Mouse (Mus musculus): Measurements from ENCODE around the gene Amotl1. TPM values are rescaled to one million over a fixed set of nuclear protein-coding genes. Genes with fewer than 3 reads are reported as not detected.

Amotl1 gene
- polyA plus RNA-seq, 1 experiment: 19.4 TPM

DNA sequence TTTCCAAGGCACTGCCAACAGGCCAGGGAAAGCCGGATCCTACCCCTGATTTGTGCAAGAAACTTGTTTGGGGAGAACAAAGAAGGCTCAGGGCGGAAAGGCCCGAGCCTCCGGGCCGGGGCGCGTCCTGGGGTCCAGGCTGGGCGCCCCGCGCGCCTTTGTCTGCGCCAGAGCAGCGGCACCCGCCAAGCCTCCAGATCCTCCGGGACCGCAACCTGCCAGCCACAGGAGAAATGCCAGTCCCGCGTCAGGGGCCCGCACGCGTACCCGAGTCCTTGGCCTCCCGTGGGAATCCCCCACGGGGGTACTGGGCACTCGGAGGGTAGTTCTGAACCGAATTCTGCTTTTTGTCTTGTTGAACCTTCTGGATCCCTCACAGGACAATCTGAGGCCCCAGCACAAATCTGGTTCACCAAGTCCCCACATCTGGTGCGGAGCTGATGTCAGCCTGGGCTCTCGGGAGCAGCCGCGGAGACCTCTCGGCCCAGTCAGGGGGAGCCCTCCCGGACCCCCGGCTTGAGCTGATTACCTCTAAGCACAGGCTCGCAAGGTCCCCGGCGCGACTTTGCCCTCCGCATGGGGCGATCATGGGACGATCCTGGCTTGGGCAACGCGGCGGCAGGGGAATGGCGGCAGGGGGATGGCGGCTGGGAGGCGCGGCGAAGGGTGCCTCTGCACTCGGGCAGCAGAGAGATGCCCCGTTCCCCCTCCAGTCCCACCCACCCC is 30.5 kb downstream of the Amotl1 start:
- TF ChIP-seq POLR2A (IDR thresholded peaks at IDR 0.05; ENCODE audit: low read depth, low read length) (no peak), CTCF (conservative IDR thresholded peaks at IDR 0.05; ENCODE audit: insufficient read depth, insufficient read length, low read depth, low read length) (no peak)
- under 1% methylated on average over 50 of the region's 50 CpGs for WGBS
- peak overlapping the region; percentile 85 for H3K4me3 ChIP-seq (ENCODE audit: insufficient read depth, low read depth, low read length)
- H3K4me1 ChIP-seq (ENCODE audit: control insufficient read depth, insufficient read depth, low read length): peaks cover 4% of the 10 kb centered on the region; the same call in 1 of the 2 replicates
- H3K27ac ChIP-seq (ENCODE audit: insufficient read depth, low read depth, low read length): peak overlapping the region; percentile 84
- no peaks in the 10 kb centered on the region for H3K27me3 ChIP-seq (replicated peaks; ENCODE audit: control insufficient read depth, insufficient read depth, low read length)
- peak; percentile 16 for DNase-seq
- H3K36me3 ChIP-seq (ENCODE audit: control insufficient read depth, insufficient read depth, low read length): no peaks in the 10 kb centered on the region

DNA sequence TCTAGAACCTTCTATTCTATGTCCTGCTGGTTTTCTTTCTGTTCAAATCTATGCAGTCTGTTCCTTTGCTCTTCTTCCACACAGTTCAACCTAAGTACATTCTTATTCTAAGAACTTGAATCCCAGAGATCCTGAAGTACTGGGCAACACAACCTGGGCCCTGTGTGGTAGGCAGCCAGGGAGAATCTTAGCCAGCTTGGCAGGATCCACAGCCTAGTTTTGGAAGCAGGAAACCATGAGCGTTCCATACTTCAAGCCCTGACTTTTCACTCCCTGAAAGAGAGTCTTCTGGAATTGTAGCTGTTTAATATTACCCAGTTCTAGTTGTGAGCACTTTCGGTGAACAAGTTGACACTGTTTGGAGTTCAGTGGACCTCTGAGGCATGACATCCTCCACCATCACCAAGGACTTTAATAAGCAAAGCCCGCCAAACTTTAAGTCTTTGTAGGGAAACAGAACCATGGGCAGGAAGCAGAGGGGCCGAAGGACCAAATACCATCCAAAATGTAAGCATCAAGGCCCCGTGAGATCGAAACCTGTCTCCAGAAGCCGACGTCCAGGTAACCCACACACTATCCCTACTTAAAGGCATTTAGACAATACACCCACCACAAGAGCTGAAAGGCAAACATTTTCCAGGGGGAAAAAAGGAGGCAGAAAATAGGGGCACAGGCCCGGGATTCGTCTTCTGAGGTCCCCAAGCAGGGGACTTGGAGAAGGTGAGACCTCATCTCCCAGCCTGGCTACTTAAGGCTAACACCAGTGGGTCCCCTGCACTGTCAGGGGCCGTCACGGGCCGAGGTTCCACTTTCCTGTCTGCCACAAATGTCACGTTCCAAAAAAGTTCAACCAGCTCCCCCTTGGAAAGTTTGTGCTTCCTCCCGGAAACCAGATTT is 31.3 kb downstream of the Amotl1 start:
- Histone ChIP-seq H3K4me1 (ENCODE audit: control insufficient read depth, insufficient read depth, low read length) (peaks cover 6% of the 10 kb centered on the region; the same call in 1 of the 2 replicates), H3K27me3 (replicated peaks; ENCODE audit: control insufficient read depth, insufficient read depth, low read length) (no peaks in the 10 kb centered on the region), H3K27ac (ENCODE audit: insufficient read depth, low read depth, low read length) (peak overlapping the region; percentile 84), H3K4me3 (ENCODE audit: insufficient read depth, low read depth, low read length) (peak overlapping the region; percentile 85), H3K36me3 (ENCODE audit: control insufficient read depth, insufficient read depth, low read length) (no peaks in the 10 kb centered on the region)
- DNase-seq: peak; percentile 75
- WGBS: 16% methylated on average over 15 of the region's 15 CpGs
- TF ChIP-seq POLR2A (IDR thresholded peaks at IDR 0.05; ENCODE audit: low read depth, low read length) (no peak), CTCF (conservative IDR thresholded peaks at IDR 0.05; ENCODE audit: insufficient read depth, insufficient read length, low read depth, low read length) (no peak)

DNA sequence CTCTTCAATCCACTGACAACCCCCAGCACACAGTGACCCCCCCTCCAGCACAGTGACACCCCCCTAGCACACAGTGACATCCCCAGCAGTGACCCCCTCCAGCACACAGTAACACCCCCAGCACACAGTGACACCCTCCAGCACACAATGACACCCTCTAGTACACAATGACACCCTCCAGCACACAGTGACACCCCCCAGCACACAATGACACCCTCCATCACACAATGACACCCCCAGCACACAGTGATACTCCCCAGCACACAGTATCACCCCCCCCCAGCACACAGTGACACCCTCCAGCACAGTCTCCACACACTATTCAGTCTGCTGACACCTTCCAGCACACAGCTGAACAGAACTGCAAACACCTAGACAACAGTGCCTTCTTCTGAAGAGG is 32.3 kb downstream of the Amotl1 start:
- DNase-seq: no peak
- no peaks in the 10 kb centered on the region for H3K36me3 ChIP-seq (ENCODE audit: control insufficient read depth, insufficient read depth, low read length)
- peaks cover 6% of the 10 kb centered on the region; the same call in 1 of the 2 replicates for H3K4me1 ChIP-seq (ENCODE audit: control insufficient read depth, insufficient read depth, low read length)
- peak overlapping the region; percentile 34 for H3K4me3 ChIP-seq (ENCODE audit: insufficient read depth, low read depth, low read length)
- H3K27me3 ChIP-seq (replicated peaks; ENCODE audit: control insufficient read depth, insufficient read depth, low read length): no peaks in the 10 kb centered on the region
- TF ChIP-seq POLR2A (IDR thresholded peaks at IDR 0.05; ENCODE audit: low read depth, low read length) (no peak), CTCF (conservative IDR thresholded peaks at IDR 0.05; ENCODE audit: insufficient read depth, insufficient read length, low read depth, low read length) (no peak)
- no peak overlapping the region for H3K27ac ChIP-seq (ENCODE audit: insufficient read depth, low read depth, low read length)

DNA sequence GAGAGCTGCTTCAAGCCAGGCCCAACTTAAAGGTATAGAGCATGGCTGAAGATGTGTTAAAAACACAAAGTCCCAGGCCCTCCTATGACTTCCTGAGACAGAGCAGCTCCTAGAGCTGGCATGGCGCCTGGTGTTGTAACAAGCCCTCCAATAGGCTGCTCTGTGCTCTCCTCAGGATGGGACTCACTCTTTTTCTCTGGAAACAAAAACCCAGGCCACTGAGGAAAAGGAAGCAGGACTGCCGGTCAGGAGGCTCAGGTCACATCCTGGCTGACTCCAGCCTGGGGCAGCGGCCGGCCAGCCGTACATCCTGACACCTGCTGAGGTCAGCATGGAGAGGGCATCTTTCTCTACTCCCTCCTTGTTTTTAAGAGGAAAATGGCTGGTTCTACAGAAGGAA is 36.3 kb downstream of the Amotl1 start:
- Histone ChIP-seq H3K27me3 (replicated peaks; ENCODE audit: control insufficient read depth, insufficient read depth, low read length) (no peaks in the 10 kb centered on the region), H3K27ac (ENCODE audit: insufficient read depth, low read depth, low read length) (0 out of 2 replicates have a peak overlapping the region, but pooled peaks have one; percentile 24), H3K36me3 (ENCODE audit: control insufficient read depth, insufficient read depth, low read length) (no peaks in the 10 kb centered on the region), H3K4me1 (ENCODE audit: control insufficient read depth, insufficient read depth, low read length) (peaks cover 11% of the 10 kb centered on the region; the same call in 1 of the 2 replicates), H3K4me3 (ENCODE audit: insufficient read depth, low read depth, low read length) (no peak overlapping the region)
- WGBS: 48% methylated on average over 5 of the region's 5 CpGs
- TF ChIP-seq CTCF (conservative IDR thresholded peaks at IDR 0.05; ENCODE audit: insufficient read depth, insufficient read length, low read depth, low read length) (no peak), POLR2A (IDR thresholded peaks at IDR 0.05; ENCODE audit: low read depth, low read length) (no peak)
- peak; percentile 80 for DNase-seq

DNA sequence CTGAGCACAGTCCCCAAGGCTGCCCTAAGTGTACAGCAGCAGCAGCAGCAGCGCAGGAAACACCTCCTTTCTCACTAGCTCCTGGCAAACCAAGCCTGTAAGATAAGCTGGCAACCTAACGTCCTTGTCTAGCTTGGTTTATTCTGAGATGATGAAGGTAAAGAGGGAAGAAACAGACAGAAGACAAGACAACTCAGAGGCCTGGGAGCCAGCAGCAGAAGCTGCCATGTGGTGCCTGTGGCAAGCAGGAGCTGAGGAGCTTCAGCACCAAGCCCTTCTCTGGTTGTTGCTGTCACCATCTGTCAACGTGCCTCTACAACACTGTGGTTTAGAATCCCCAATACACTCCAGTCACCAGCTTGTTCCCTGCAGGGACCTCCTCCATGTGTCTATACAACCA is 37.4 kb downstream of the Amotl1 start:
- Histone ChIP-seq H3K4me3 (ENCODE audit: insufficient read depth, low read depth, low read length) (no peak overlapping the region), H3K27me3 (replicated peaks; ENCODE audit: control insufficient read depth, insufficient read depth, low read length) (no peaks in the 10 kb centered on the region), H3K27ac (ENCODE audit: insufficient read depth, low read depth, low read length) (no peak overlapping the region), H3K36me3 (ENCODE audit: control insufficient read depth, insufficient read depth, low read length) (no peaks in the 10 kb centered on the region), H3K4me1 (ENCODE audit: control insufficient read depth, insufficient read depth, low read length) (peaks cover 11% of the 10 kb centered on the region; the same call in 1 of the 2 replicates)
- 37% methylated on average over 3 of the region's 3 CpGs for WGBS
- no peak for DNase-seq
- no peak for TF ChIP-seq POLR2A (IDR thresholded peaks at IDR 0.05; ENCODE audit: low read depth, low read length)
- TF ChIP-seq CTCF (conservative IDR thresholded peaks at IDR 0.05; ENCODE audit: insufficient read depth, insufficient read length, low read depth, low read length): no peak

DNA sequence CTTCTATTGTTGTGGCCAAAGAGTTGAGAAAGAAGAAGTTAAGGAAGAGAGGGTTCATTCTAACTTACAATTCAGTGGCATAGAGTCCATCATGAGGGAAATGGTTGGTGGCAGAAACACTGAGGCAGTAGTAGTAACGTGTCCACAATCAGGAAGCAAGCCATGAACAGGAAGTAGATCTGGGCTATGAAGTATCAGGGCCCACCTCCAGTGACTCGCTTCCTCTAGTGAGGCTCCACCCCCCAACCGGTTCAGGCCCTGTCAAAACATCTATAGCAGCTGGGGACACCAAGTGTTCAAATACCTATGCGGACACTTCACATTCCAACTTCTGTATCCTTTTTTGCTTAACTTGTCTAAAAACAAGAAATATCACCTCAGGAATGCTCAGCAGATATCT is 38.9 kb downstream of the Amotl1 start:
- 76% methylated on average over 4 of the region's 4 CpGs for WGBS
- Histone ChIP-seq H3K4me3 (ENCODE audit: insufficient read depth, low read depth, low read length) (no peak overlapping the region), H3K36me3 (ENCODE audit: control insufficient read depth, insufficient read depth, low read length) (no peaks in the 10 kb centered on the region), H3K4me1 (ENCODE audit: control insufficient read depth, insufficient read depth, low read length) (peaks cover 11% of the 10 kb centered on the region; the same call in 1 of the 2 replicates), H3K27me3 (replicated peaks; ENCODE audit: control insufficient read depth, insufficient read depth, low read length) (no peaks in the 10 kb centered on the region), H3K27ac (ENCODE audit: insufficient read depth, low read depth, low read length) (no peak overlapping the region)
- TF ChIP-seq POLR2A (IDR thresholded peaks at IDR 0.05; ENCODE audit: low read depth, low read length): no peak
- TF ChIP-seq CTCF (conservative IDR thresholded peaks at IDR 0.05; ENCODE audit: insufficient read depth, insufficient read length, low read depth, low read length): no peak
- no peak for DNase-seq

DNA sequence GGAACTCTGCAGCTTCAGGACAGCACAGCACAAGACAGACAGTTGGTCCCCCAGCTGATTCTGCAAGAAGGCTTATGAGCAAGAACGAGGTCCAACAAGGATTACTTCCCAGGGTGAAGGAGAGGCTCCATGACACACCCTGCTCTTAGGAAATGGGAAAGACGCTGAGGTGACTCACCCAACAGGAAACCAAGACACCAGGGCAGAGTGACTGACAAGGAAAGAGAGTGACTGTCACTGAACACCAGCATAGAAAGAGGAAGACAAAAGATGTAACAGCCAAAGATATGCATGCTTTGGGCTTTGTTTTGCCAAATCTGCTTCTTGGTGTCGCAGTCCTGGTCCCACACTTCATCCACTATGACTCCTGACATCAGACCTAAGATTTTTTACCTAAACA is 40.5 kb downstream of the Amotl1 start:
- no peak overlapping the region for H3K4me3 ChIP-seq (ENCODE audit: insufficient read depth, low read depth, low read length)
- TF ChIP-seq CTCF (conservative IDR thresholded peaks at IDR 0.05; ENCODE audit: insufficient read depth, insufficient read length, low read depth, low read length) (no peak), POLR2A (IDR thresholded peaks at IDR 0.05; ENCODE audit: low read depth, low read length) (no peak)
- peak; percentile 15 for DNase-seq
- H3K4me1 ChIP-seq (ENCODE audit: control insufficient read depth, insufficient read depth, low read length): peaks cover 6% of the 10 kb centered on the region; the same call in 1 of the 2 replicates
- H3K27me3 ChIP-seq (replicated peaks; ENCODE audit: control insufficient read depth, insufficient read depth, low read length): no peaks in the 10 kb centered on the region
- H3K27ac ChIP-seq (ENCODE audit: insufficient read depth, low read depth, low read length): peak overlapping the region; percentile 26; the same call in 1 of the 2 replicates
- 64% methylated on average over 3 of the region's 3 CpGs for whole genome bisulfite sequencing
- no peaks in the 10 kb centered on the region for H3K36me3 ChIP-seq (ENCODE audit: control insufficient read depth, insufficient read depth, low read length)

Data from kidney, adult 2 months (tissue).